27 mouse cellular contexts compared by ENCODE assay signal in genomic region chr2:127275551-127276320, GRCm38 (mm10). TPM values are rescaled to one million over a fixed set of nuclear protein-coding genes. Genes with fewer than 3 reads are reported as not detected.
DNase-seq lines count a peak whose midpoint lies in the region; ATAC-seq and TF ChIP-seq lines count a peak whose summit lies in the region.
"Had no signal": no experiment of that assay in that cellular context is flagged by ENCODE, and none has a peak within 500 bp of the region (broad histone marks: within the 10 kb centered on the region; RNA-seq: fewer than 3 reads in every experiment).

No protein-coding gene starts in this region.

- TF ChIP-seq POLR2A in testis, adult 2 months (IDR thresholded peaks at IDR 0.05; ENCODE audit: control insufficient read depth, low read depth, low read length): no peak

- H3K27ac ChIP-seq in heart, postnatal 0 days (ENCODE audit: low read depth): peak overlapping the region; percentile 48
- peak overlapping the region; percentile 42; the same call in 1 of the 2 replicates for H3K27ac ChIP-seq in testis, adult 2 months (ENCODE audit: control insufficient read depth, insufficient read depth, low read depth, low read length)
- H3K27ac ChIP-seq: embryonic facial prominence, embryonic 12.5 days; embryonic facial prominence, embryonic 15.5 days; heart, embryonic 15.5 days; hindbrain, embryonic 10.5 days; hindbrain, embryonic 13.5 days; intestine, embryonic 15.5 days had no signal

- H3K36me3 ChIP-seq in heart, postnatal 0 days (replicated peaks; ENCODE audit: control insufficient read depth, insufficient read depth, low read length): peaks cover 6% of the 10 kb centered on the region; the same call in 1 of the 2 replicates
- no peaks in the 10 kb centered on the region for H3K36me3 ChIP-seq in testis, adult 2 months (ENCODE audit: control insufficient read depth, insufficient read depth, low read length)
- H3K36me3 ChIP-seq: embryonic facial prominence, embryonic 12.5 days; embryonic facial prominence, embryonic 15.5 days; heart, embryonic 15.5 days; hindbrain, embryonic 13.5 days had no signal

- 0 out of 2 replicates have a peak overlapping the region, but pooled peaks have one; percentile 15 for H3K9ac ChIP-seq in heart, postnatal 0 days (replicated peaks; ENCODE audit: low read depth, low read length)
- H3K9ac ChIP-seq: embryonic facial prominence, embryonic 12.5 days; embryonic facial prominence, embryonic 15.5 days; forebrain, postnatal 0 days; heart, embryonic 12.5 days; heart, embryonic 15.5 days; hindbrain, embryonic 13.5 days; intestine, embryonic 15.5 days had no signal

- WGBS in heart, postnatal 0 days: 49% methylated on average over 5 of the region's 5 CpGs

- intact Hi-C loops in heart, postnatal 25 days (cut with DNase I): no loop called here

- peak; percentile 70 for DNase-seq in heart, adult 11 months
- no peak for DNase-seq in heart, adult 9 months (ENCODE audit: low spot score in 2 of 2)
- no peak for DNase-seq in heart, postnatal 0 days (ENCODE audit: low spot score)
- DNase-seq in heart, postnatal 25 days (ENCODE audit: low spot score): no peak
- DNase-seq in testis, postnatal 10 days (ENCODE audit: low spot score): no peak
- DNase-seq: adrenal gland, postnatal 14 days; B cell, adult 2 months; cerebellum, adult 11 months; cerebellum, adult 2 months; cerebellum, adult 9-11 months; cerebellum, postnatal 25 days; forebrain, postnatal 0 days; gastrocnemius, postnatal 25 days; heart, postnatal 36 days; kidney, adult 11 months had no signal

- TF ChIP-seq EP300 in heart, postnatal 0 days (IDR thresholded peaks at IDR 0.05; ENCODE audit: low read depth): no peak

- no peaks in the 10 kb centered on the region for H3K9me3 ChIP-seq in heart, postnatal 0 days (replicated peaks; ENCODE audit: control insufficient read depth, low read length)
- H3K9me3 ChIP-seq: embryonic facial prominence, embryonic 12.5 days; embryonic facial prominence, embryonic 15.5 days; G1E; heart, embryonic 12.5 days; heart, embryonic 15.5 days; hindbrain, embryonic 10.5 days; hindbrain, embryonic 13.5 days; intestine, embryonic 15.5 days had no signal

- no peaks in the 10 kb centered on the region for H3K27me3 ChIP-seq in heart, postnatal 0 days (ENCODE audit: control insufficient read depth, insufficient read depth, low read length)
- no peaks in the 10 kb centered on the region for H3K27me3 ChIP-seq in testis, adult 2 months (ENCODE audit: control insufficient read depth, insufficient read depth, low read length)
- H3K27me3 ChIP-seq: CH12.LX; embryonic facial prominence, embryonic 12.5 days; embryonic facial prominence, embryonic 15.5 days; heart, embryonic 12.5 days; heart, embryonic 15.5 days; hindbrain, embryonic 13.5 days; intestine, embryonic 15.5 days had no signal

- H3K4me1 ChIP-seq in heart, postnatal 0 days (ENCODE audit: control insufficient read depth, insufficient read depth): peaks cover 30% of the 10 kb centered on the region
- H3K4me1 ChIP-seq in testis, adult 2 months (ENCODE audit: control insufficient read depth, insufficient read depth, low read length): peaks cover 5% of the 10 kb centered on the region

- peak overlapping the region; percentile 36 for H3K4me2 ChIP-seq in heart, postnatal 0 days (ENCODE audit: low read depth, low read length)
- H3K4me2 ChIP-seq: embryonic facial prominence, embryonic 12.5 days; embryonic facial prominence, embryonic 15.5 days; heart, embryonic 12.5 days; heart, embryonic 15.5 days; hindbrain, embryonic 13.5 days; intestine, embryonic 15.5 days had no signal

- TF ChIP-seq CTCF in heart, postnatal 0 days (IDR thresholded peaks at IDR 0.05; ENCODE audit: low read depth): no peak
- no peak for TF ChIP-seq CTCF in testis, adult 2 months (IDR thresholded peaks at IDR 0.05; ENCODE audit: control insufficient read depth, insufficient read depth, insufficient replicate concordance, low read depth, low read length)

- ATAC-seq in heart, postnatal 0 days (ENCODE audit: insufficient read depth, low read depth): no peak
- ATAC-seq: forebrain, embryonic 14.5 days; forebrain, postnatal 0 days; hindbrain, embryonic 16.5 days; intestine, embryonic 15.5 days had no signal

- H3K4me3 ChIP-seq in heart, postnatal 0 days (ENCODE audit: low read depth, low read length): no peak overlapping the region
- no peak overlapping the region for H3K4me3 ChIP-seq in testis, adult 2 months (ENCODE audit: control insufficient read depth, low read depth, low read length)
- H3K4me3 ChIP-seq: embryonic facial prominence, embryonic 12.5 days; embryonic facial prominence, embryonic 15.5 days; heart, embryonic 12.5 days; heart, embryonic 15.5 days; hindbrain, embryonic 10.5 days; hindbrain, embryonic 13.5 days; intestine, embryonic 15.5 days had no signal

RNA-seq across cellular contexts. Expression of gene Stard7, which starts 5.7 kb away (rescaled TPM):
- 228 and 244 TPM in 2 replicates for total RNA-seq in heart, postnatal 0 days (2014; rRNA removed; ENCODE audit: low replicate concordance)
- polyA plus RNA-seq in heart, postnatal 0 days (2015; fragmentation: Nextera tagmentation; extraction: Ambion mirVana): 109 and 123 TPM in 2 replicates
- total RNA-seq in heart, postnatal 25 days (2021): 100 to 1,000 TPM; 152 to 167 TPM
- polyA plus RNA-seq in testis, adult 2 months (2012; rRNA removed): 14.1 and 18.3 TPM in 2 replicates

RNA-seq across cellular contexts. Expression of gene Tmem127, which starts 28.0 kb away (rescaled TPM):
- 48.2 and 75.3 TPM in 2 replicates for total RNA-seq in heart, postnatal 0 days (2014; rRNA removed; ENCODE audit: low replicate concordance)
- 21.2 and 22.1 TPM in 2 replicates for polyA plus RNA-seq in heart, postnatal 0 days (2015; fragmentation: Nextera tagmentation; extraction: Ambion mirVana)
- total RNA-seq in heart, postnatal 25 days (2021): 10 to 100 TPM; 27.9 to 28.7 TPM
- 54.2 and 64.2 TPM in 2 replicates for polyA plus RNA-seq in testis, adult 2 months (2012; rRNA removed)

RNA-seq across cellular contexts. Expression of gene Ciao1, which starts 28.1 kb away (rescaled TPM):
- total RNA-seq in heart, postnatal 0 days (2014; rRNA removed; ENCODE audit: low replicate concordance): 38.0 and 65.9 TPM in 2 replicates
- polyA plus RNA-seq in heart, postnatal 0 days (2015; fragmentation: Nextera tagmentation; extraction: Ambion mirVana): 53.7 and 59.5 TPM in 2 replicates
- total RNA-seq in heart, postnatal 25 days (2021): 10 to 100 TPM; 61.9 to 62.3 TPM
- polyA plus RNA-seq in testis, adult 2 months (2012; rRNA removed): 24.7 and 28.7 TPM in 2 replicates
